Mouse (Mus musculus): ENCODE data around the gene Polg2. TPM values are rescaled to one million over a fixed set of nuclear protein-coding genes. Genes with fewer than 3 reads are reported as not detected.
"Not testable (repeated sequence)": the region's sequence is repeated elsewhere in the genome, so short reads cannot be mapped to it uniquely, and the experiment has no call there.

The Polg2 gene
- total RNA-seq, 2 experiments from 2014 or later = 11.1 to 13.3 TPM

DNA sequence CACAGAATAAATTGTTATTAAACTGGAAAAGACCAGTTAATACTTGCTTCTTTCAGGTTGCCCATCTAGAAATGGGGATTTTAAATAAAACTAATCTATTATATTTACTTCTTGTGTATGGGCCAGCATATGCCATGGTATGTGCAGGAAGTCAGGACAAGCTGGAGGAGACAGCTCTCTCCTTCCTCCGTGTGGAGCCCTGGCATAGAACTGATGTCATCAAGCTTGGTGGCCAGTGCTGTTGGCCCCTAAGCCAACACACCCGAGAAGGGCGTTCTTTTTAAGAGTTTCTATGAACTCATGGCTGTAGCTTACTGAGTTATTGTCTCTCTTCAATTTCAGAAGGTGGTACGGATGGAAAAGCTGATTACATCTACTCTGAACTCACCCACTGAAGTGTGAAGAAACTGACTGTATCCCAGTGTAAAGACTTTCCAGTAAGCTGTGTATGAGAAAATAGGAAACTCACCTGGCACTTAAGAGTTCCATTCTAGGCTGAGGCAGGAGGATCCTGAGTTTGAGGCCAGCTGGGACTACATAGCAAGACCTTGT is 12.7 kb downstream of the Polg2 start:
- ATAC-seq (ENCODE audit: poor library complexity, severe bottlenecking) = no peak

DNA sequence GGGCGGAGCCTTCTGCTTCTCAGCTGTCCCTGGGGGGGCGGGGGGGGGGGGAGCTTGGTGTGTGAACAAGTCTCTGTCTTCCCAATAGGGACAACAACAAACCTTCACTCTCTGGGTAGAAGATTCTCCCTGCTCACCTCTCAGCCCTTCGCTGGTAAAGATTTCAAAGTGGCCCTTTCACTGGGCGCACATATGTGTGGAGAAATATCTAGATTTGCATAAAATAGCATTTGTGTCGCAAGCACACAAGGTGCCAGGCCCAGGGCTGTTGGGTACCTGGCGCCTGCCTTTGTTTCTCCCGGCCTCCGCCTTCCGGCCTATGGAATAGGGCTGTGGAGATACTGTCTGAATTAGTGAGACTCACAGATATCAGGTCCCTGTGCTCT is 16.5 kb downstream of the Polg2 start:
- no peak for ATAC-seq (ENCODE audit: poor library complexity, severe bottlenecking)

DNA sequence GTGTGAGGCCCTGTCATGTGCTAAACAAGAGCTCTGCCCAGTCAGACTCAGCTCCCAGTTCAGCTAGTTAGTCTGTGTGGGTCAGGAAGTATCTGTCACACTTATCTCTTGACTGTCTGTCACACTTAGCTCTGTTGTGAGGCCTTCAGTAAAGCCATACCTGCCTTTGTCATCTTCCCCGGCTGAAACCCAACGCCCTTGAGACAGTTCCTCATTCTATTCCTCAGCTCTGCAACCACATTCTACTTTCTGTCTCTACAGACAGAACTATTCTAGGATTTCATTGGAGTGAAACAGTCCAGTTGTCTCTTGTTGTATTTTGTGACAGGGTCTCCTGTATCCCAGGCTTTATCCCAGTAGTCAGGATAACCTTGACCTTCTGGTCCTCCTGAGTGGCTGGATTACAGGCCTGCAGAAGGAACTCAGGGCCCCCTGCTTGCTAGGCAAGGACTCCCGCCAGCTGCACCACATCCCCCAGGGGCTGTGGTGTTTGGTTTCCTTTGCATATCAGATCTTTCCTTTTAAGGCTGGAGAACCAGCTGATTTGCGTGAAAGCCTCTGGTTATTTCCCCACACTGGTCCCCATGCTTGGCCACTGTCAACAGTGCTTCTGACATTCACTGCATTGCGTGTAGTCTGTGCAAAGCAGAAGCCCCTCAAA is 17.1 kb downstream of the Polg2 start:
- peak; percentile 73 for ATAC-seq (ENCODE audit: poor library complexity, severe bottlenecking)

DNA sequence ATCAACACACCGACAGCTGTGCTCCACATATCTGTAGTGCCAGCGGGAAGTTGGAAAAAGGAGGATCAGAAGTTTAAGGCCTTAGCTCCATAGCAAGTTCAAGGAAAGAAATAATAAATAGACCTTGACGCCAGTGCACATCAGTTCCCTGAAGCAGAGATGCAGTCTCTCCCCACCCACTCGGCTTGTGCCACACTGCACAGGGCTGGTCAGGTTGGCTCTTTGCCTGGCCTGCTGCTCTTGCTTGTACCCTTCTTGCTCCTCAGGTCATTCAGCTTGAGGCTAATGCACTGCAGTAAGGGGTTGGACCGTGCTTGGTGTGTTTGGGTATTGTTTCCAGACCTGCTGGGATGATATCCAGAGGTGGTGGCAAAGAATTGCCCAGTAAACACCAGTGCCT is 18.8 kb downstream of the Polg2 start:
- no peak for ATAC-seq (ENCODE audit: poor library complexity, severe bottlenecking)

DNA sequence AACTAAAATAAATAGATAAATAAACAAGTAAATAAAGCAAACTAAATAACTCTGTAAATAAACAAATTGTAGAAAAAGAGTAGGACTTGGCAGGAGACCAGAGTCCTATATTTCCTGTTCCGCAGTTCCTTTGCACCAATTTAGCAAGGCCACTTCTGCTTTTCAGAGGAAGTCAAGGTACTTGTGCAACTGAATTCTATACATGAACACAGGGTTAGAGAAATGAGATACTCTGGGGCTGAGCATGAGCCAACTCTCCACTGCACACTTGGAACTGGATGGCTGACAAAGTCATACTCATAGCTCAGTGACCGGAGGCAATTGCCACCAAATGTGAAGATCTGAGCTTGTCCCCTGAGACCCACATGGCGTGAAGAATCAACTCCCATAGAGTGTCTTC is 20.3 kb downstream of the Polg2 start:
- peak; percentile 80 for ATAC-seq (ENCODE audit: poor library complexity, severe bottlenecking)

DNA sequence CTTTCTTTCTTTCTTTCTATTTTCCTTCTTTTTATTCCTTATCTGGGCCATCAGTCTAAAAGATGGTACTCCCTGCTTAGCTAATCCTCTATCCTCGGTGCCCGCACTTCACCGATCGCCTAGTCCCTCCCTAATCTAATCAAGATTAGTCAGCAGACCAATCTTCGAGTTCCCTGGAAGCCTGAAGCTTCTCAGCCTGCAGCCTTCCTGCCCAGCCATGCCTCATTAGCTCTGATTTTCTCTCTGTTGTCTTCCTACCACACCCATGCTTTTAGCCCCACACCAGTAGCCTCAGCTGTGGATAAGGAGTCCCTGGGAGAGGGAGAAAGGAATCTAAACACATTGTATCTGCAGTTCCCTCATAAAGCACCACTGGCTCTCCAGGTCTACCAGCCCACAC is 23.8 kb downstream of the Polg2 start:
- ATAC-seq (ENCODE audit: poor library complexity, severe bottlenecking) = no peak

DNA sequence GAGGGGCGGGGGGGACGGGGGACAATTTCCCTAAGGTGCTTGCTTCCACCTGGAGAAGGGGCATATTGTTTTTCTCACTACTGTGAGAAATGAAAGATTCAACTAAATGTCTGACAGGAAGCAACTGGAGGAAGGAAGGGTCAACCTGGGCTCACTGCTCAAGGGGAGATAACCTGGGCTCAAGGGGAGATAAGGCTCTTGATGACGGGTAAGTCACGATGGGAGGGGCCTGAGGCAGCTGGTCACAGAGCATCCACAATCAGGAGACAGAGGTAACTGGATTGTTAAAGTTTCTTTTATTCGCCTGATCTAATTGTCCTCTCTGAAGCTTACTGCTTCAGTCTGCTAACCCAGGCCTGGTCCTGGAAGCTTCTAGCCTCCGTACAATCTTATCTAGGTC is 26.0 kb downstream of the Polg2 start:
- no peak for ATAC-seq (ENCODE audit: poor library complexity, severe bottlenecking)

DNA sequence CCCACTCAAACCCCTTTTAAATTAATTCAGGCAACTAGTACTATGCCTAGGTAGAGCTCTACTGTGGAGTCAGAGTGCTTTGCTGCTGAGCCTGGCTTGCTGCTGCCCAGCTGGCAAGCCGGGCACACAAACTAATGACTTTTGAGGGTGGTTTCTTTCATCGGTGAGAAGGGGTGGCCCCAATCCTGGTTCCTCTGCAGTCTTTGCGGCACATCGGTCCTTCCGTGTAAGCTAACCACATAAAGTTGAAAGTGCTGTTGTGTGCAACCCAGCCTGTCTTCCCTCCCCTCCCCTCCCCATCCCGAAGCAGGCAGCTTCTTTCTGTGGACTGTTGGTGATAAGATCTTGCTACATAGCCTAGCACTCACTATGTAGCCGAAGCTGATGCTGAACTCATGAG is 27.2 kb downstream of the Polg2 start:
- peak; percentile 87 for ATAC-seq (ENCODE audit: poor library complexity, severe bottlenecking)

DNA sequence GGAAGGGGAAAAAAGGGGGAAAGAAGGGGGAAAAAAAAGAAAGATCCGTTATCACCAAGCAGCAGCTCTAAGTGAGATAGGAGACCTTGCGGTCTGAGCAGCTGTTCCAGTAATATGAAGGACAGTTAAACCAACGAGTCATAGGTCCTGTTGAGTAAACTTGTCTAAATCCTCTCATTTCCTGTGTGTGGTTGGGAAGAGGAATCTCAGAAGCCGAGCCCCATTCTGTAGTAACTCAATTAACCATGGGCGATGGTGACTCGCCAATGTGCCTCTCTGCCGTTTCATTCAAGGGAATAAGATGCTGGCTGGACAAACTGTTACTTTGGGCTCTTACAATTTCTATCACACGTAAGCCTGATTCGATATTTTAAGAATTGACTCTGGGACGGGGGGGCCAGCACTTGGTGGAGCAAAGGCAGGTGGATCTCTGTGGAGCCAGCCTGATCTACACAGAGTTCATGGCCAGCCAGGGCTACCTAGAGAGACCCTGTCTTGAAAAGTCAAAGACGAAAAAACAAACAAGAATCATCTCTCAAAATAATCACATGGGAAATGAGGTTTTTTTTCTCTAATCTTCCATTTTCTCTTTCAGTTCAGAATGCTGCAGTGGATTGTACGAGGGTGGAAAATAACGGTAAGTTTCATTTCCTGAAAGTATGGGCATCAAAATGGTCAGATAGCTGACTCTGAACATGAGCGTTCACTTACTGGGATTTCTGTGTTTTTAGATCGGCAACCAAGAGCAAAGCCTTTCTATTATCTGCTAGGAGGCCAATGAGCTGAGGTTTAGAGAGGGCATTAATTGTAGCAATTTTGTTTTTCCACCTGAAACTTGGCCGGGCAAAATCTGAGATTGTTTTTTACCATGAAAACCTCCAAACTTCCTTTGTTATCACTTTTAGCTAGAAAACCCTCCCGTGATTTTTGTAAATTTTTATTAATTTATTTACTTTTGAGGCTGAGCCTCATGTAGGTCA is 28.0 kb downstream of the Polg2 start, which contains the start of gene Milr1:
Milr1 (plus strand) TSS at position 188 of the 980 bp plus-strand sequence.
- ATAC-seq (ENCODE audit: poor library complexity, severe bottlenecking) = peak; percentile 76

DNA sequence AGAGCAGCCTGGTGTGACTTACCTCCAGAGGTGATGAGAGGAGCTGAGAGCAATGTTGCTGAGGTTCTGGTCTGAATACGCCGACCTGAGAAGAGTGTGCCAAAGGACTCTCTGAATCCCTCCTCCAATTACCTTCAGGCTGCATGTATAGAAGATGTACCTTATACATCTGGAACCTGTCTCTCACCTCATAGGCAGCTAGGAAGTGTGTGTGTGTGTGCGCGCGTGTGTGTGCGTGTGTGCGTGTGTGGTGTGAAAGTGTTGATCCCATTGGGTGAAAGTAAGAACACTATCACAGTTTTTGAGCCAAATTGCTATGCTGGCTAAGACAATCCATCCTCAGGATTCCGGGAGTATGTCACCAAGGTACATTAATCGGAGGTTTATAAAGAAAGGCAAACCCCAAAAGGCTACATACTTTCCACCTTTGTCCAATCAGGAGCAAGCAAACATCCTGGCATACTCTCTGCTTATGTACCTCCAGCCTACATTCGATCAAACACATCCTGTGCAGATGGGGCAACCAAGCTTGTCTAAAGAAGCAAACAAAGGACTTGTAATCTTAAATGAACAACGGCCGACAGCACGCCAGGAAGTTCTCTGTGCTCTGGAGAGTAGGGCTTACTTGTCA is 29.1 kb downstream of the Polg2 start, which contains the start of gene Pecam1:
Pecam1 (minus strand) TSS at position 508 of the 631 bp plus-strand sequence.
- 0 out of 2 replicates have a peak, but pooled peaks have one; percentile 11 for ATAC-seq (ENCODE audit: poor library complexity, severe bottlenecking)

DNA sequence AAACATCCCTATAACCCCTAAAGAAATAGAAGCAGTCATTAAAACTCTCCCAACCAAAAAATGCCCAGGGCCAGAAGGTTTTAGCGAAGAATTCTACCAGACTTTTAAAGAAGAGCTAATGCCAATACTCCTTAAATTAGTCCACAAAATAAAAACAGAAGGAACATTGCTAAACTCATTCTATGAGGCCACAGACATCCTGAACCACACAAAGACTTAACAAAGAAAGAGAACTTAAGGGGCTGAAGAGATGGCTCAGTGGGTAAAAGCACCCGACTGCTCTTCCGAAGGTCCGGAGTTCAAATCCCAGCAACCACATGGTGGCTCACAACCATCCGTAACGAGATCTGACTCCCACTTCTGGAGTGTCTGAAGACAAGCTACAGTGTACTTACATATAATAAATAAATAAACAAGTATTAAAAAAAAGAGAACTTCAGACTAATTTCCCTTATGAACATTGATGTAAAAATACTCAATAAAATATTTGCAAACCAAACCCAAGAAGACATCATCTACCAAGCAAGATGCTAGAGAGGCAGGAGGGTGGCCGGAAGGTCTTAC is 29.7 kb downstream of the Polg2 start:
- not testable (repeated sequence) for ATAC-seq (ENCODE audit: poor library complexity, severe bottlenecking)

DNA sequence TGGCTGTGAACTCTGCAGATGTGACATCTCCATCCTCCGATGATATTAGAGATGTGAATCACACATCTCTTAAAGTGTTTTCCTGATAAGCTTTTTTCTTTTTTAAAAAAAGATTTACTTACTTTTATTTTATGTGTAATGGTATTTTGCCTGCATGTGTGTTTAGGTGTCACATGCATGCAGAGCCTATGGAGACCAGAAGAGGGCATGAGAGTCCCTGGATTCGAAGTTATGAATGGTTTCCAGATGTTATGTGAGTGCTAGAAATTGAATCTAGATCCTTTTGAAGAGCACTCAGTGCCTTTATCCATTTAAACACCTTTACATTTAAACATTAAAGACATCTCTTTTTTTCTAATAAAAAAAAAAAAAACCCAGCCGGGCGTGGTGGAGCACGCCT is 34.4 kb downstream of the Polg2 start:
- ATAC-seq (ENCODE audit: poor library complexity, severe bottlenecking) = peak; percentile 60

DNA sequence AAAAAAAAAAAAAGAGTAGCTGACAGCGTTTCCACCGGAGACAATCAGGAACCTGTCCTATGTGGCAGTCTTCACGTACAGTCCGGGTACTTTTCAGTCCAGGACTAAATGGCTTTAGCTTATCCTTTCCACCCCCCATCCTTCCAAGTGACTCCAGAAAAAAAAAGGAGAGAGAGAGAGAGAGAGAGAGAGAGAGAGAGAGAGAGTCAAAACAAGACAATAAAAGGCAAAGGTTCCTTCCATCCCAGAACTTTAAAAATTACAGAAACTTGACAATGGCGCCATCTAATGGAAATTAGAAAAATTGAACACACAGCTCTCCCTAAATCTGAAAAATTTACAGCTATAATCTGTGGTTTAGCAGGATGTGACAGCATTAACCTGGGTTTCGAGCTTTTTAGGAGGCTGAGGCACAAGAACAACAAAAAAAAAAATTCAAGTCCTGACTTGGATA is 36.9 kb downstream of the Polg2 start:
- peak; percentile 59; the same call in 1 of the 2 replicates for ATAC-seq (ENCODE audit: poor library complexity, severe bottlenecking)

DNA sequence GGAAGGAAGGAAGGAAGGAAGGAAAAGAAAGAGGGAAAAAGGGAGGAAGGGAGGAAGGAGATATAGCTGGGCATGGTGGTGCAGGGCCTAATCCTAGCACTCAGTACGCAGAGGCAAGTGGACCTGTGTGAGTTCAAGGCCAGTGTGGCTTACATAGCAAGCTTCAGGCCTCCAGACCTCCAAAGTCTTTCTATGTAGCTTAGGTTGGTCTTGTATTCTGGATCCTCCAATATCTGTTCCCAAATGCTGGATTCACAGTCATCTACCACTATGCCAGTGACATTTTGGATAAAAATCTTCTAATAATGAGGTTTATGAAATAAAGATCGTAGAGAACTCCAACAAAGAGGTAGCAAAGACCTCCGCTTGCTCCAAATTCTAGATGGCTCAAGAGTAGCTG is 37.5 kb downstream of the Polg2 start:
- no peak for ATAC-seq (ENCODE audit: poor library complexity, severe bottlenecking)

DNA sequence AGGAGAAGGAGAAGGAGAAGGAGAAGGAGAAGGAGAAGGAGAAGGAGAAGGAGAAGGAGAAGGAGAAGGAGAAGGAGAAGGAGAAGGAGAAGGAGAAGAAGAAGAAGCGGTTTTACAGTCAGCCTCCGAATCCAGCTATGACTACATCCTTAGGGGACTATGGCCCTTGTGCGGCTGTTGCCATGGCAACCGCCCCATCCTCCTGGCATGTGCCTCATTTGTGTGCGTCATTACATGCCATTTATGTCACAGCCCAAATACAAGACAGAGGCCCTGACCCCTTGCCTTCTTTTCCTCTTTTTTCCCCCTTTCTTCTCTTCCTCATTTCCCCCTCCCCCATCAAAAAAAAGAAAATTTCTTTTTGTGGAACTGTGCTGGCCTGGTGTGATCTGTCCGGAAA is 38.1 kb downstream of the Polg2 start:
- no peak for ATAC-seq (ENCODE audit: poor library complexity, severe bottlenecking)

DNA sequence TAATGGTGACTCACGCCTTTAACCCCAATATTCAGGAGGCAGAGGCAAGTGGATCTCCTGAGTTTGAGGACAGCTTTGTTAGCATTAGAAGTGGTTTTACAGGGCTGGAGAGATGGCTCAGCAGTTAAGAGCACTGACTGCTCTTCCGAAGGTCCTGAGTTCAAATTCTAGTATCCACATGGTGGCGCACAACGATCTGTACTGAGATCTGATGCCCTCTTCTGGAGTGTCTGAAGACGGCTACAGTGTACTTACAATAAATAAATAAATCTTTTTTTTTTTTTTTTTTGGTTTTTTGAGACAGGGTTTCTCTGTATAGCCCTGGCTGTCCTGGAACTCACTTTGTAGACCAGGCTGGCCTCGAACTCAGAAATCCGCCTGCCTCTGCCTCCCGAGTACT is 38.6 kb downstream of the Polg2 start:
- ATAC-seq (ENCODE audit: poor library complexity, severe bottlenecking) = not testable (repeated sequence)

DNA sequence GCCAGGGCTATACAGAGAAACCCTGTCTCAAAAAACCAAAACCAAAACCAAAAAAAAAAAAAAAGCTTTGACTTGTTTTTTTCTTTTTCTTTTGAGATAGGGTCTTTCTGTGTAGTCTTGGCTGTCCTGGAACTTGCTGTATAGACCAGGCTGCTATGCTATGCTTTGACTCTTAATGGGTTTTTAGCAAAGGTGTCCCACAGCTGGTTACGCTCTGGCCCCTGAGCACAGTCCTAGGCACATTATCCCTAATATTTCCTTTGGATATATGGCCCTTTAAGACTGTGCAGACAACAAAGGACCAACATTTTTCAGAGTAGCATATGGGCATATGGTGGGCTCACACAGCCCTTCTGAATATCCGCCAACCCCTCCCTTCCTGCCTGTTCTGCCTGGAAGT is 40.2 kb downstream of the Polg2 start:
- ATAC-seq (ENCODE audit: poor library complexity, severe bottlenecking) = no peak

DNA sequence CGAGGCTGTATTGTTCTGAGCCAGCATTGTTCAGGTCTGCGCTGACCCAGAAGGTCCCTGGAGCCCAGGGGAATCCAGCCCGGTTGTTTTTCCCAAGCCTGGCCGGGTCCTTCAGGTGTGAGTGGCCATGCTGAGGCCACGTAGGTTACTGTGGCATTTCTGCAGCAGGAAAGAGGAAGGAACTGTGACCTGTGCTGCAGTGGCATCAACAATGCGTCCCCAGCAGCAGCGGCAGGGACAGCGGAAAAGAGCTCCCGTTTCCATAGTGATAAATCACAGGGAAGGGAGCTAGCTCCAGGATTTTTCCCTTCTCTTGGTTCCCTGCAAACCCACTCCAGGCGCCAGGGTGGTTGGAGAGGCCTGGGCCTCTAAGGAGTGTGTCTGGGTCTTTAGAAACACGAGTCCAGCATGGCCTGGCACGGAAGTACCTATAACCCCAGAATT is 42.1 kb downstream of the Polg2 start:
- peak; percentile 82 for ATAC-seq (ENCODE audit: poor library complexity, severe bottlenecking)

DNA sequence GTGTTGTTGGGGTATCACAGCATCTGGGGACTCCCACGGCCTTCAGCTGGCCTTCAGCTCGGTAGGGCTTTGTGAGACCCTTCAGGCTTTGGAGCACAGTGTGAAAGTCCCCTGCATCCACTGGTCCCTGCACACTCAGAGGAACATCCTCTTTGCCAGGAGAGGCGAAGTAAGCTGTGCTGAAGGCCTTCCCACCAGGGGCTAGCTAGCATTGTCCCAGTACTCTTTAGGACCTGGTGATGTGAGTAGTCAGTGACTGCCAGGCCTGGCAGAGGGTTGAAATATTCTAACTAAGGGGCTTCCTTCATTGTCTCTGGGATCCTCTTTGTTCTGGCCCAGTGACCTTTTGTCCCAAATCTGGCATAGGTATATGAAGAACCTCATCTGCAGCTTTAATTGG is 42.7 kb downstream of the Polg2 start:
- ATAC-seq (ENCODE audit: poor library complexity, severe bottlenecking) = no peak

DNA sequence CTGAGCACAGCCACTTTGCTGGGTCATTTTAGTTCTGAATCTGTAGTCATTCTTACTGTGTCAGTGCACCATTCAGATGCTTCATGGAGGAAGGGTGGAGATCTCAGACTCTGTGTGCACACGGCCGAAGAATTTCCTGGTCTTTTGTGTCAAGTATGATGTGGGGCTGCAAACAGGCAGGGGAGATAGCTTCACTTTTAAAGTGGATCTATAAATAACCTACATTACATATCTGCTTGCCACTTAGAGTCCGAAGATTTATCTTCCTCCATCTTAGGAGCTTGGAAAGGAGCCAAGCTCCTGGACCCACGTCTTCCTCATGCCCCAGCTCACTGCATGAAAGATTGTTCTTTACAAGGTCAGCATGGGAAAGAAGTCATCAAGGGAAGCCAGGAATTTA is 48.6 kb downstream of the Polg2 start:
- ATAC-seq (ENCODE audit: poor library complexity, severe bottlenecking) = no peak

DNA sequence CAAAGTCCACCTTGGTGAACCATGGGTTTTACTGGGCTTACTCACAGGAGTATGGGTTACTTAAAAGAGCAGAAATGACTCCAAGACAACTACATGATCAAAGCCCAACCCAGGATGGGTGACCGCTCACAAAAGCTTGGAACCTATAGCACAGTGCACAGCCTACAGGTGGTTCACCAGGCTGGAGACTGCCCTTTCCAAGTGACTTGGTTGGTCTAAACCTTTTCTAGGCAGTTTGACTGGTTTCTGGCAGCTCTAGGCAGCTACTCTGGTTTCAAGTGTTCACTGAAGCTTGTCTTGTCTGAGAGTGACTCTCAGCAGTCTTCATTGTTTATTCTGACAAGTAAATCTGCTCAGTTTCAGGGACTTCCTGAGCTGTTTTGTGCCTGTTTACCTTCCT is 49.7 kb downstream of the Polg2 start:
- ATAC-seq (ENCODE audit: poor library complexity, severe bottlenecking) = no peak
